Mouse (Mus musculus) ES-Bruce4 (cell line): ENCODE results near the gene Vrtn. TPM values are rescaled to one million over a fixed set of nuclear protein-coding genes. Genes with fewer than 3 reads are reported as not detected.

Experiments used
- H3K27ac ChIP-seq: 2 replicates; pipeline ENCODE4 v1.5.1; 2012; ENCODE audit warnings: low read length, inconsistent platforms; ENCODE audit not compliant: insufficient read depth
- H3K27me3 ChIP-seq: 2 replicates; pipeline ENCODE4 v1.6.1; 2012; ENCODE audit warnings: mild to moderate bottlenecking, low read length, inconsistent platforms; ENCODE audit not compliant: control insufficient read depth, poor library complexity, insufficient read depth, severe bottlenecking
- H3K36me3 ChIP-seq: 2 replicates; pipeline ENCODE4 v1.6.1; 2012; ENCODE audit warnings: inconsistent platforms, mild to moderate bottlenecking, low read length, moderate library complexity; ENCODE audit not compliant: control insufficient read depth, poor library complexity, insufficient read depth, severe bottlenecking
- H3K4me1 ChIP-seq: one replicate; pipeline ENCODE4 v1.8.1; 2011; ENCODE audit warnings: low read length; ENCODE audit not compliant: control insufficient read depth, insufficient read depth
- H3K4me3 ChIP-seq: 2 replicates; pipeline ENCODE4 v1.5.1; 2011; ENCODE audit warnings: low read depth, mild to moderate bottlenecking, low read length
- H3K9ac ChIP-seq: 2 replicates; pipeline ENCODE4 v1.6.1; 2012; ENCODE audit warnings: low read depth, mild to moderate bottlenecking, inconsistent platforms; ENCODE audit not compliant: poor library complexity, severe bottlenecking
- H3K9me3 ChIP-seq: replicated peaks from 2 replicates; pipeline ENCODE4 v1.6.1; 2012; ENCODE audit warnings: mild to moderate bottlenecking, low read length, inconsistent platforms; ENCODE audit not compliant: control insufficient read depth, poor library complexity, insufficient read depth, severe bottlenecking
- CTCF ChIP-seq: IDR thresholded peaks from one replicate; pipeline ENCODE4 v1.8.1; 2011; ENCODE audit warnings: low read depth, low read length
- EP300 ChIP-seq: IDR thresholded peaks from 2 replicates; pipeline ENCODE4 v1.6.1; 2011; ENCODE audit warnings: low read depth, low read length; ENCODE audit not compliant: insufficient read depth
- POLR2A ChIP-seq: IDR thresholded peaks from one replicate; pipeline ENCODE4 v1.8.1; 2011; ENCODE audit warnings: low read length; ENCODE audit not compliant: insufficient read depth
- polyA plus RNA-seq: library from polyadenylated mRNA; stranded (reverse); fragments of >200 nt; gene quantifications from 2 replicates; pipeline ENCODE4 v1.2.4, GENCODE M21; 2011; ENCODE audit warnings: low read depth; ENCODE audit not compliant: missing spikeins, insufficient read depth, insufficient read length

Vrtn gene
- polyA plus RNA-seq, 1 experiment: 3.8 TPM

DNA sequence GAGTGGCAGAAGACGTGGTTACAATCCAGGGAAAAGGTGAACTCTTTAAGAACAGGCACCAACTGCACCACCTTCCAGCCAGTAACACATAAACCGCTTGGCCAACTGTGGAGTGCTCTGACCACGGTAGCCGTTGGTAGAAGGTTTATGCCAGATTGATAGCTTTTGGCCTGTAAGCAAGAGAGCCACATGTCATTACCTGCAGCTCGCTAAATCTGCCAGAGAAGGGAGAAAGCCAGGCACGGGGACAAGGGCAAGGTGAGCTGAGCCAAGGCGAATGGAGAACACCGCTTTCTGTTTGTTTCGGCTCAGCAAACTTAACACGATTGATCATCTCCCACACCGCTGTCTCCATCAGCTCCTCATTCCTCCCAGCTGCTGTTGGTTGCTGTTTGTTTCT is 48.2 kb downstream of the Vrtn start:
- TF ChIP-seq POLR2A (no peak), EP300 (no peak), CTCF (no peak)
- no peaks in the 10 kb centered on the region for H3K36me3 ChIP-seq
- no peak overlapping the region for H3K9ac ChIP-seq
- no peaks in the 10 kb centered on the region for H3K27me3 ChIP-seq
- H3K4me3 ChIP-seq: no peak overlapping the region
- H3K27ac ChIP-seq: no peak overlapping the region
- H3K4me1 ChIP-seq: no peaks in the 10 kb centered on the region
- H3K9me3 ChIP-seq: no peaks in the 10 kb centered on the region

- Histone ChIP-seq H3K4me3 (no peak overlapping the region), H3K9me3 (no peaks in the 10 kb centered on the region), H3K27me3 (no peaks in the 10 kb centered on the region), H3K4me1 (no peaks in the 10 kb centered on the region), H3K27ac (no peak overlapping the region), H3K36me3 (no peaks in the 10 kb centered on the region), H3K9ac (no peak overlapping the region)
- TF ChIP-seq CTCF (no peak), POLR2A (no peak), EP300 (no peak)
Observed at GRCm38 (mm10) chr12:84691347-84691746, 50.5 kb downstream of the Vrtn start.

- no peak overlapping the region for H3K4me3 ChIP-seq
- H3K9me3 ChIP-seq: no peaks in the 10 kb centered on the region
- H3K27me3 ChIP-seq: no peaks in the 10 kb centered on the region
- no peaks in the 10 kb centered on the region for H3K36me3 ChIP-seq
- H3K9ac ChIP-seq: no peak overlapping the region
- TF ChIP-seq EP300 (no peak), CTCF (no peak)
- H3K27ac ChIP-seq: no peak overlapping the region
- no peaks in the 10 kb centered on the region for H3K4me1 ChIP-seq
Observed at GRCm38 (mm10) chr12:84692141-84692540, 51.3 kb downstream of the Vrtn start.

DNA sequence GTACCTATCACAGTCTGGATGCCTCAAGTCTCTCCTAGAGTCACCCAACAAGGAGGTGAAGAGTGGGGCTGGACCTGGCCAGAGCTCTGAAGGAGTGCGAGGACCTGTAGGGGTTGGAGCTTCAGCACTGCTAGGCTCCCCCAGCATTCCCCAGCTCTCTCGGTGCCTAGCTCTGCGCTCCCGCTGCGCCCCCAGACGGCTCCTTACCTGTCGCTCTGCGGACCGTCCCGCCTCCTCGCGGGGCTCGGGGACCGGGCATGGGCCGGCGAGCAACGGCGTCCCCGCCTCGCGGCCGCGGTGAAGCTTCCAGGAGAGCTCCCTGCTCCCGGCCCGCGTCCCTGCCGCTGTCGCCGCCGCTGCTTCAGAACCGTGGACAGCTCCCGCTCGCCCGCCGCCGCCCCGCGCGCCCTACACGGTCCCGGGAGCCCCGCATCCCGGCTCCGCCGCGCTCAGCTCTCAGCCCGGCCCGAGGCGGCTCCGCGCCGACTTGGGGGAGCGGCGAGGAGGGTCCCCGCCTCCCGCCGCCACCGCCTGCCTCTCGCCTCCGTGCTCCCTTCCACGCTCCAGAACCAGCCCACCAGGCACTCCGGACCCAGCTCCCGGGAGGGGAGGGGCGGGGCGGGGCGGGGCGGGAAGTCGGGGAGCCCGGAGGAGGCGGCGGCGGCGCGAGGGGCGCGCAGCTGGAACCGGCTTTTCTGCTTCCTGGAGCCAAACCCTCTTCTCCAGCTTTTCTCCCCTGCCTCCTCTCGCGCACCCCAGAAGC is 57.7 kb downstream of the Vrtn start, which contains the start of gene Syndig1l:
TSS of gene Syndig1l (minus strand) at position 513 of the 763 bp plus-strand sequence.
- H3K27ac ChIP-seq: no peak within 1 kb of the TSS
- peaks cover 2% of the 10 kb centered on the region; the same call in 1 of the 2 replicates for H3K27me3 ChIP-seq
- H3K9ac ChIP-seq: peak within 1 kb of the TSS; percentile 28
- TF ChIP-seq CTCF: no peak
- H3K4me3 ChIP-seq: peak within 1 kb of the TSS; percentile 50
- H3K9me3 ChIP-seq: no peaks in the 10 kb centered on the region
- no peaks in the 10 kb centered on the region for H3K36me3 ChIP-seq
- no peaks in the 10 kb centered on the region for H3K4me1 ChIP-seq

Other genes starting within 250 kb of the Vrtn start
- gene Entpd5, start 232.0 kb upstream of the Vrtn start, polyA plus RNA-seq: 5.3 and 8.0 TPM in 2 replicates
- 1.1 and 1.8 TPM in 2 replicates for gene Bbof1, start 231.9 kb upstream of the Vrtn start, polyA plus RNA-seq
- 19.8 and 20.2 TPM in 2 replicates for gene Rnf113a2, start 223.8 kb upstream of the Vrtn start, polyA plus RNA-seq
- 26.7 and 30.4 TPM in 2 replicates for gene Aldh6a1, start 190.0 kb upstream of the Vrtn start, polyA plus RNA-seq
- 26.3 and 29.5 TPM in 2 replicates for gene Lin52, start 189.6 kb upstream of the Vrtn start, polyA plus RNA-seq
- gene Vsx2, start 71.3 kb upstream of the Vrtn start, polyA plus RNA-seq: 0.18 TPM in 1 of 2 replicates, not detected in the other
- 20.8 and 20.9 TPM in 2 replicates for gene Abcd4, start 23.6 kb upstream of the Vrtn start, polyA plus RNA-seq
- gene Syndig1l, start 57.8 kb downstream of the Vrtn start, polyA plus RNA-seq: 0.67 TPM in 1 of 2 replicates, not detected in the other
- 156 and 180 TPM in 2 replicates for gene Npc2, start 132.1 kb downstream of the Vrtn start, polyA plus RNA-seq
- 44.4 and 46.1 TPM in 2 replicates for gene Isca2, start 132.2 kb downstream of the Vrtn start, polyA plus RNA-seq
- 1.9 and 2.7 TPM in 2 replicates for gene Ltbp2, start 235.5 kb downstream of the Vrtn start, polyA plus RNA-seq